Mouse (Mus musculus) urinary bladder, postnatal 14 days (tissue): ENCODE data around the gene Bub3.
A peak's percentile ranks its signal among the peaks of the same experiment; 100 is the strongest.

Source experiments
- DNase-seq: peaks from one replicate; pipeline ENCODE4 v3.0.0; 2021; ENCODE audit warnings: low spot score

The Bub3 gene

GRCm38 (mm10) chr7:131559986-131560696 lies at the start of gene Bub3:
Gene Bub3, plus strand, starts transcription at chr7:131560222.
- DNase-seq = peak; percentile 90

- DNase-seq = peak; percentile 88
These were observed 20.0 kb upstream of the Bub3 start for GRCm38 (mm10) chr7:131539979-131540378.

- no peak for DNase-seq
These were observed 18.6 kb upstream of the Bub3 start for GRCm38 (mm10) chr7:131541184-131542114.

GRCm38 (mm10) chr7:131542115-131542871 lies 17.7 kb upstream of the Bub3 start, which contains the start of gene Hmx3:
Gene Hmx3, plus strand, starts transcription at chr7:131542867.
- no peak for DNase-seq

- no peak for DNase-seq
These were observed 17.0 kb upstream of the Bub3 start for GRCm38 (mm10) chr7:131542872-131543622.

GRCm38 (mm10) chr7:131543623-131544481 lies 16.2 kb upstream of the Bub3 start:
- DNase-seq = no peak

GRCm38 (mm10) chr7:131544871-131545270 lies 15.2 kb upstream of the Bub3 start:
- DNase-seq = no peak

- DNase-seq = no peak
These were observed 14.2 kb upstream of the Bub3 start for GRCm38 (mm10) chr7:131545701-131546385.

- DNase-seq = no peak
These were observed 13.6 kb upstream of the Bub3 start for GRCm38 (mm10) chr7:131546423-131546822.

GRCm38 (mm10) chr7:131547481-131547880 lies 12.5 kb upstream of the Bub3 start:
- DNase-seq = no peak

GRCm38 (mm10) chr7:131548473-131548872 lies 11.5 kb upstream of the Bub3 start, which contains the start of gene Hmx2:
Gene Hmx2, plus strand, starts transcription at chr7:131548773.
- no peak for DNase-seq

- DNase-seq = no peak
These were observed 8.6 kb upstream of the Bub3 start for GRCm38 (mm10) chr7:131551471-131551870.

- DNase-seq = no peak
These were observed 7.9 kb upstream of the Bub3 start for GRCm38 (mm10) chr7:131551931-131552741.

GRCm38 (mm10) chr7:131552781-131553180 lies 7.2 kb upstream of the Bub3 start:
- DNase-seq = no peak

- DNase-seq = peak; percentile 53
These were observed 6.2 kb upstream of the Bub3 start for GRCm38 (mm10) chr7:131553771-131554175.

- no peak for DNase-seq
These were observed 5.5 kb upstream of the Bub3 start for GRCm38 (mm10) chr7:131554341-131555180.

GRCm38 (mm10) chr7:131555301-131556081 lies 4.5 kb upstream of the Bub3 start:
- peak; percentile 35 for DNase-seq
